Mouse (Mus musculus) MEL (cell line): ENCODE results near the gene March6. TPM values are rescaled to one million over a fixed set of nuclear protein-coding genes. Genes with fewer than 3 reads are reported as not detected.

Experiments
- DNase-seq: peaks from one replicate; pipeline ENCODE4 v3.0.0; 2011; ENCODE audit warnings: low read depth, low spot score
- H3K27ac ChIP-seq: 2 replicates; pipeline ENCODE4 v1.5.1; 2012; ENCODE audit warnings: low read depth, mild to moderate bottlenecking, control low read depth, low read length, moderate library complexity; ENCODE audit not compliant: control insufficient read depth
- H3K27me3 ChIP-seq, 2 experiments: fragments of 150-350 bp in 1 of 2; sonication (generic) in 1 of 2; 2 replicates each; pipeline ENCODE4 v1.6.1; 2012; ENCODE audit warnings: low read length in 2 of 2, mild to moderate bottlenecking in 2 of 2, improper control_type of control experiment in 1 of 2, moderate library complexity in 1 of 2; ENCODE audit not compliant: insufficient read depth in 2 of 2, control insufficient read depth in 1 of 2
- H3K36me3 ChIP-seq, 2 experiments: 2 replicates each; pipeline ENCODE4 v1.6.1; 2012 to 2014; ENCODE audit warnings: low read length in 2 of 2, improper control_type of control experiment in 1 of 2, inconsistent platforms in 1 of 2, mild to moderate bottlenecking in 1 of 2; ENCODE audit not compliant: insufficient read depth in 2 of 2, control insufficient read depth in 1 of 2
- H3K4me1 ChIP-seq, 2 experiments: fragments of 150-350 bp in 1 of 2; sonication (generic) in 1 of 2; 2 replicates each; pipeline ENCODE4 v1.6.1; 2012; ENCODE audit warnings: low read length in 2 of 2, improper control_type of control experiment in 1 of 2, mild to moderate bottlenecking in 1 of 2; ENCODE audit not compliant: insufficient read depth in 2 of 2, control insufficient read depth in 1 of 2
- H3K4me3 ChIP-seq, 2 experiments: fragments of 150-350 bp in 1 of 2; sonication (generic) in 1 of 2; 2 replicates each; pipeline ENCODE4 v1.5.1; 2012; ENCODE audit warnings: low read depth in 2 of 2, low read length in 2 of 2, mild to moderate bottlenecking in 2 of 2, moderate library complexity in 2 of 2, control low read depth in 1 of 2, improper control_type of control experiment in 1 of 2; ENCODE audit not compliant: control insufficient read depth in 1 of 2, insufficient read depth in 1 of 2
- H3K79me2 ChIP-seq: 2 replicates; pipeline ENCODE4 v1.6.1; 2012; ENCODE audit warnings: mild to moderate bottlenecking, low read length, moderate library complexity; ENCODE audit not compliant: control insufficient read depth, poor library complexity, insufficient read depth
- H3K9ac ChIP-seq: 2 replicates; pipeline ENCODE4 v1.6.1; 2012; ENCODE audit warnings: low read depth, mild to moderate bottlenecking, control low read depth, low read length, moderate library complexity; ENCODE audit not compliant: control insufficient read depth, poor library complexity, severe bottlenecking
- H3K9me3 ChIP-seq: fragments of 150-350 bp; sonication (generic); replicated peaks from 2 replicates; pipeline ENCODE4 v1.6.1; 2012; ENCODE audit warnings: mild to moderate bottlenecking, low read length, improper control_type of control experiment, moderate library complexity; ENCODE audit not compliant: insufficient read depth
- CHD1 ChIP-seq: IDR thresholded peaks from 2 replicates; pipeline ENCODE4 v1.6.1; 2012; ENCODE audit warnings: low read depth, mild to moderate bottlenecking, inconsistent platforms, low read length, improper control_type of control experiment
- E2F4 ChIP-seq: IDR thresholded peaks from 2 replicates; pipeline ENCODE4 v1.6.1; 2011; ENCODE audit warnings: low read depth, low read length, improper control_type of control experiment, borderline replicate concordance
- EP300 ChIP-seq, 2 experiments: IDR thresholded peaks; 2 replicates each; pipeline ENCODE4 v1.6.1; 2011; ENCODE audit warnings: improper control_type of control experiment in 2 of 2, low read length in 2 of 2, low read depth in 1 of 2, mild to moderate bottlenecking in 1 of 2
- GABPA ChIP-seq: IDR thresholded peaks from 2 replicates; pipeline ENCODE4 v1.6.1; 2012; ENCODE audit warnings: low read depth, mild to moderate bottlenecking, inconsistent platforms, low read length, improper control_type of control experiment, moderate library complexity
- KAT2A ChIP-seq: conservative IDR thresholded peaks from 2 replicates; pipeline ENCODE4 v1.6.1; 2012; ENCODE audit warnings: low read depth, low read length, improper control_type of control experiment, inconsistent platforms
- MAFK ChIP-seq: IDR thresholded peaks from 2 replicates; pipeline ENCODE4 v1.6.1; 2011; ENCODE audit warnings: low read depth, mild to moderate bottlenecking, low read length, improper control_type of control experiment, borderline replicate concordance
- MYC ChIP-seq: IDR thresholded peaks from 2 replicates; pipeline ENCODE4 v1.6.1; 2011; ENCODE audit warnings: low read depth, mild to moderate bottlenecking, low read length, improper control_type of control experiment, moderate library complexity
- NRF1 ChIP-seq: IDR thresholded peaks from 2 replicates; pipeline ENCODE4 v1.6.1; 2014; ENCODE audit warnings: low read depth, mild to moderate bottlenecking, inconsistent platforms, low read length, improper control_type of control experiment, moderate library complexity; ENCODE audit not compliant: poor library complexity, insufficient read depth, severe bottlenecking
- POLR2AphosphoS5 ChIP-seq: IDR thresholded peaks from 2 replicates; pipeline ENCODE4 v1.6.1; 2012; ENCODE audit warnings: low read depth, borderline replicate concordance, mild to moderate bottlenecking, inconsistent platforms, low read length, moderate library complexity, mixed read lengths
- SMC3 ChIP-seq: IDR thresholded peaks from 2 replicates; pipeline ENCODE4 v1.6.1; 2011; ENCODE audit warnings: low read depth, low read length, improper control_type of control experiment
- TBP ChIP-seq: IDR thresholded peaks from 2 replicates; pipeline ENCODE4 v1.8.0; 2011; ENCODE audit warnings: low read depth, low read length, improper control_type of control experiment
- TCF12 ChIP-seq: IDR thresholded peaks from 2 replicates; pipeline ENCODE4 v1.6.1; 2014; ENCODE audit warnings: low read depth, mild to moderate bottlenecking, inconsistent platforms, low read length, improper control_type of control experiment, moderate library complexity
- UBTF ChIP-seq: IDR thresholded peaks from 2 replicates; pipeline ENCODE4 v1.6.1; 2012; ENCODE audit warnings: low read depth, mild to moderate bottlenecking, inconsistent platforms, low read length, improper control_type of control experiment, moderate library complexity, borderline replicate concordance; ENCODE audit not compliant: insufficient read depth
- ZNF384 ChIP-seq: IDR thresholded peaks from 2 replicates; pipeline ENCODE4 v1.6.1; 2012; ENCODE audit warnings: low read depth, mild to moderate bottlenecking, inconsistent platforms, low read length, improper control_type of control experiment
- polyA plus RNA-seq, 2 experiments: library from polyadenylated mRNA; stranded (reverse) in 1 of 2; unstranded in 1 of 2; fragments of >175 nt in 1 of 2; fragments of >200 nt in 1 of 2; gene quantifications; 2 replicates each; pipeline versions ENCODE4 v1.2.1 to v1.2.4; 2012; ENCODE audit warnings: low replicate concordance in 2 of 2, low read depth in 1 of 2; ENCODE audit not compliant: insufficient read length in 2 of 2, insufficient read depth in 1 of 2, missing spikeins in 1 of 2
- total RNA-seq: library from RNA; depleted of rRNA; stranded (reverse); fragments of 300-350 nt; gene quantifications from 2 replicates; pipeline ENCODE4 v1.2.3, GENCODE M21; 2012

Gene March6
- total and polyA plus RNA-seq, 3 experiments, result 37.9 to 114 (median 62.5) TPM

- peak; percentile 76 for DNase-seq
- Histone ChIP-seq H3K79me2 (no peaks in the 10 kb centered on the region; the same call in 1 of the 2 replicates), H3K4me1 (peaks cover 9 to 28% of the 10 kb centered on the region in 2 experiments), H3K9me3 (no peaks in the 10 kb centered on the region), H3K36me3 (peaks cover 0 to 25% of the 10 kb centered on the region in 2 experiments; a peak in 2 of 4 replicates), H3K4me3 (peak overlapping the region; percentile 65 to 87), H3K27me3 (no peaks in the 10 kb centered on the region), H3K27ac (peak overlapping the region; percentile 72), H3K9ac (peak overlapping the region; percentile 85)
- TF ChIP-seq CHD1 (peak; percentile 94), KAT2A (no peak), MAFK (no peak), ZNF384 (0 out of 2 replicates have a peak, but pooled peaks have one; percentile 3), SMC3 (0 out of 2 replicates have a peak, but pooled peaks have one; percentile 11), NRF1 (no peak), GABPA (no peak), EP300 (IDR thresholded peaks at IDR 0.05; ENCODE audit: low read depth in 1 of 2, low read length in 2 of 2) (peak in 1 of 2 experiments; percentile 35; a peak in 1 of 4 replicates), TBP (no peak), UBTF (0 out of 2 replicates have a peak, but pooled peaks have one; percentile 44), MYC (peak; percentile 58; the same call in 1 of the 2 replicates), E2F4 (no peak)
Measured at GRCm38 (mm10) chr15:31452336-31453097, 78.3 kb downstream of the March6 start.

DNA sequence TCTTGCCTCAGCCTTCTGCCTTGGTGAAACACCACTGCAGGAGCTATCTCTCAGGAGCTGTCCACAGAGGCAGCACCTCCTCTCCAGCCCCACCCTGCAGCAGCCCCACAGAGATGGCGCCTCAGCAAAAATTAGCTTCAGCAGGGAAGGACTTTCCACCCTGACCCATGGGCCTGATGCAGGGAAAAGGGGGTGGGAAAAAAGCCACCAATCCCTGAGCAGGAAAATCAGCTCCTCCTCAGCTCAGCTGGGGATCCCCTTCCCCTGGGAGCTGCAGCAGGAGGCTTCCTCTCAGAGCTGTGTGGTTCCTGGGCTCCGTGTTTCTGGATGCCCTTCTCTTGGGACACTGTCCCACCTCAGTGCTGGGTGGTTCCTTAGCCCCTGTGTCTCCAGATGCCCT is 81.1 kb downstream of the March6 start:
- H3K4me1 ChIP-seq, result peaks cover 8 to 21% of the 10 kb centered on the region in 2 experiments
- no peaks in the 10 kb centered on the region for H3K9me3 ChIP-seq
- TF ChIP-seq TCF12, result no peak
- TF ChIP-seq SMC3, result 0 out of 2 replicates have a peak, but pooled peaks have one; percentile 2
- TF ChIP-seq KAT2A, result no peak
- no peak for TF ChIP-seq POLR2AphosphoS5
- no peak for TF ChIP-seq GABPA
- H3K36me3 ChIP-seq, result peaks cover 0 to 21% of the 10 kb centered on the region in 2 experiments; a peak in 2 of 4 replicates
- H3K4me3 ChIP-seq, result no peak overlapping the region
- H3K27ac ChIP-seq, result no peak overlapping the region
- DNase-seq, result peak; percentile 51
- no peaks in the 10 kb centered on the region for H3K27me3 ChIP-seq
- no peaks in the 10 kb centered on the region; the same call in 1 of the 2 replicates for H3K79me2 ChIP-seq
- H3K9ac ChIP-seq, result no peak overlapping the region
